Mouse (Mus musculus) fat pad, adult 2 months (tissue): Measurements from ENCODE around the gene Dazl.

Experiments
- DNase-seq: peaks from one replicate; pipeline ENCODE4 v3.0.0-alpha.2; 2011; ENCODE audit warnings: low read depth, low spot score; ENCODE audit errors: extremely low read depth

The Dazl gene

GRCm38 (mm10) chr17:50293241-50293731 lies at the start of gene Dazl:
Dazl (minus strand) TSS chr17:50293636.
- no peak for DNase-seq

- DNase-seq = no peak
These were observed 48.6 kb upstream of the Dazl start for GRCm38 (mm10) chr17:50341850-50342544.

GRCm38 (mm10) chr17:50338901-50339300 lies 45.5 kb upstream of the Dazl start:
- no peak for DNase-seq

- no peak for DNase-seq
These were observed 42.3 kb upstream of the Dazl start for GRCm38 (mm10) chr17:50335776-50336175.

GRCm38 (mm10) chr17:50334694-50335093 lies 41.3 kb upstream of the Dazl start:
- no peak for DNase-seq

- no peak for DNase-seq
These were observed 38.5 kb upstream of the Dazl start for GRCm38 (mm10) chr17:50332012-50332300.

- no peak for DNase-seq
These were observed 38.0 kb upstream of the Dazl start for GRCm38 (mm10) chr17:50331171-50332011.

GRCm38 (mm10) chr17:50330245-50330644 lies 36.8 kb upstream of the Dazl start:
- DNase-seq = no peak

GRCm38 (mm10) chr17:50324658-50325057 lies 31.2 kb upstream of the Dazl start:
- DNase-seq = no peak

- DNase-seq = no peak
These were observed 25.4 kb upstream of the Dazl start for GRCm38 (mm10) chr17:50318810-50319209.

- DNase-seq = no peak
These were observed 23.0 kb upstream of the Dazl start for GRCm38 (mm10) chr17:50316216-50317150.

GRCm38 (mm10) chr17:50310148-50310802 lies 16.8 kb upstream of the Dazl start:
- no peak for DNase-seq

- no peak for DNase-seq
These were observed 16.2 kb upstream of the Dazl start for GRCm38 (mm10) chr17:50309512-50310072.

GRCm38 (mm10) chr17:50308880-50309279 lies 15.4 kb upstream of the Dazl start:
- no peak for DNase-seq

- DNase-seq = no peak
These were observed 14.7 kb upstream of the Dazl start for GRCm38 (mm10) chr17:50308059-50308647.

GRCm38 (mm10) chr17:50302867-50303266 lies 9.4 kb upstream of the Dazl start:
- no peak for DNase-seq

- DNase-seq = no peak
These were observed 6.9 kb upstream of the Dazl start for GRCm38 (mm10) chr17:50300171-50300841.

GRCm38 (mm10) chr17:50298821-50299220 lies 5.4 kb upstream of the Dazl start:
- no peak for DNase-seq

GRCm38 (mm10) chr17:50294726-50295125 lies 1.3 kb upstream of the Dazl start:
- DNase-seq = no peak
